Mouse (Mus musculus) kidney, adult 8-10 months (tissue): ENCODE measurements at regions not wholly inside any gene's neighbourhood (a gene's known extent, or its start where the extent isn't known, plus 50 kb on each side); places are given as distances from the start of the nearest gene placed in this dataset.

ENCODE experiments used
- DNase-seq, 2 experiments: peaks; one replicate each; pipeline ENCODE4 v3.0.0; 2022

DNA sequence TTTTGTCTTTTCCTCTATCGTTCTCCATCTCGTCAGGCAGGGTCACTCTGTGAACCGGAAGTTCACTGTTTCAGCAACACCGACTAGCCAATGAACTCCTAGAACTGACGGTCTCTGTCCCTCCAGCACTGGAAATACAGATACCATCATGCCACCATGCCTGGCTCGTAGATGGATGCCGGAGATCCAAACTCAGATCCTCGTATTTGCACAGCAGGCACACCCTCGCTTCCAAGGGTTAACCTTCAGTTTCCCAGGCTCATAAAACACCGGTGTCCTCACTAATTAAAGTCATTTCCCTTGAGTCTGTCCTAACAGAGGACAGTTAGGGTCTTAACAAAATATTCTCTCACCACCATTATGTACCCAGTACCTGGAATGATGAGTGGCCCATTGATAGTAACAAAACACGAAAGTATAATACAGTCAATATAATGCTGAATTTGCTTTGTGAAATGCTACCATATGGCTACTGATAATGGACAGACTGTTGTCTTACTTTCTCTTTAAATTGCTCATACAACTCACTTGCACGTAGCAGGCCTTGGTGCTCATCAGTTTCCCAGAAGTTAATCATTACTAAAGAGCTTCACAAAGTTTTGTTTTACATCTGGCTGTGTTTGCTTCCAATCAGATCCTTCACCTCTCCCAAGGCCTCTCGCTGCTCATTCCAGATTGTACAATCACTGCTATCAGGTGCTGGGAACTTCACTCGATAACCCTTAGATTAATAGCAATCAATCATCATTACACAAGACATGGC is 52.7 kb upstream of the Ccn6 start:
- DNase-seq, result no peak

DNA sequence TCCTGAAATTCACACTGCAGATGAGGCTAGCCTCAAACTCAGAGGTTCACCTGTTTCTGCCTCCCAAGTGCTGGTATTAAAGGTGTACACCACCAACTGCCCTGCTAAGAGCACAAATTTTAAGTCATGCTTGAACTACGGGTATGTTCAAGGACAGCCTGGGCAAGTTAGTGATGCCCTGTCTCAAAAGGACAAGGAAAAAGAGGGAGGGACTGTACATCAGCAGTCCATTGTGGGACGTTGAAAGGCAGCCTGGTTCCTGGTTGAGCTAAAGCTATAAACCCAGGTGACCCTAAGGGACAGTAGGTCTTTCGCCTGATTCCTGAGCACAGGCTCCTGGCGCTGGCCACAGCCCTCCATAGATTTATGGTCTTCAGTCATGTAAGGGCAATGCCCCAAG is 51.0 kb upstream of the Ccn6 start:
- no peak for DNase-seq
